Mouse (Mus musculus) hindbrain, embryonic 15.5 days (tissue): ENCODE data around the gene Macrod2. TPM values are rescaled to one million over a fixed set of nuclear protein-coding genes. Genes with fewer than 3 reads are reported as not detected.

Source experiments
- ATAC-seq: fragments of 200-750 bp; cut with Nextera tagmentation; 2 replicates; pipeline ENCODE4 v1.8.0; 2017; ENCODE audit warnings: low read depth, moderate number of reproducible peaks, moderate TSS enrichment; ENCODE audit not compliant: low FRiP score
- H3K27ac ChIP-seq: fragments of 300-500 bp; sonication (generic); replicated peaks from 2 replicates; pipeline ENCODE4 v1.5.1; 2015; ENCODE audit warnings: mild to moderate bottlenecking, inconsistent platforms
- H3K27me3 ChIP-seq: fragments of 300-500 bp; sonication (generic); 2 replicates; pipeline ENCODE4 v1.6.1; 2015; ENCODE audit warnings: control low read depth, inconsistent platforms
- H3K36me3 ChIP-seq: fragments of 300-500 bp; sonication (generic); 2 replicates; pipeline ENCODE4 v1.6.1; 2015; ENCODE audit warnings: control low read depth, inconsistent platforms
- H3K4me1 ChIP-seq: fragments of 300-500 bp; sonication (generic); replicated peaks from 2 replicates; pipeline ENCODE4 v1.6.1; 2015; ENCODE audit warnings: control low read depth, inconsistent platforms
- H3K4me2 ChIP-seq: fragments of 300-500 bp; sonication (generic); 2 replicates; pipeline ENCODE4 v1.6.1; 2015; ENCODE audit warnings: moderate library complexity, mild to moderate bottlenecking, inconsistent platforms
- H3K4me3 ChIP-seq: fragments of 300-500 bp; sonication (generic); 2 replicates; pipeline ENCODE4 v1.5.1; 2015; ENCODE audit warnings: mild to moderate bottlenecking, inconsistent platforms
- H3K9ac ChIP-seq: fragments of 300-500 bp; sonication (generic); 2 replicates; pipeline ENCODE4 v1.6.1; 2015; ENCODE audit warnings: inconsistent platforms
- H3K9me3 ChIP-seq: fragments of 300-500 bp; sonication (generic); 2 replicates; pipeline ENCODE4 v1.6.1; 2016; ENCODE audit warnings: control low read depth, inconsistent platforms
- WGBS: fragments of 180-500 bp; shearing (Covaris S2); methylation state at CpG from one replicate; pipeline ENCODE4 v1.1.7; 2015; 5-methylcytosine and 5-hydroxymethylcytosine counted together
- polyA plus RNA-seq: library from polyadenylated mRNA; unstranded; fragments of >200 nt; fragmentation: Nextera tagmentation; extraction: Ambion mirVana; gene quantifications from 2 replicates; pipeline ENCODE4 v1.2.1, GENCODE M21; 2015

The Macrod2 gene
- polyA plus RNA-seq, 1 experiment from 2014 or later: 78.6 TPM

GRCm38 (mm10) chr2:141211346-141211745 is 816.2 kb downstream of the Macrod2 start:
- H3K9ac ChIP-seq: no peak overlapping the region
- no peaks in the 10 kb centered on the region for H3K9me3 ChIP-seq
- ATAC-seq: no peak
- H3K4me3 ChIP-seq: no peak overlapping the region
- H3K4me1 ChIP-seq: no peaks in the 10 kb centered on the region
- no peak overlapping the region for H3K27ac ChIP-seq
- H3K4me2 ChIP-seq: no peak overlapping the region
- H3K36me3 ChIP-seq: no peaks in the 10 kb centered on the region
- WGBS: 89% methylated on average over 5 of the region's 5 CpGs
- H3K27me3 ChIP-seq: no peaks in the 10 kb centered on the region

- no peaks in the 10 kb centered on the region for H3K9me3 ChIP-seq
- H3K4me2 ChIP-seq: no peak overlapping the region
- no peaks in the 10 kb centered on the region for H3K27me3 ChIP-seq
- WGBS: 88% methylated on average over 2 of the region's 2 CpGs
- no peaks in the 10 kb centered on the region for H3K4me1 ChIP-seq
- H3K36me3 ChIP-seq: no peaks in the 10 kb centered on the region
- H3K4me3 ChIP-seq: no peak overlapping the region
- H3K9ac ChIP-seq: no peak overlapping the region
- no peak for ATAC-seq
- H3K27ac ChIP-seq: no peak overlapping the region
These were observed 817.2 kb downstream of the Macrod2 start for GRCm38 (mm10) chr2:141212291-141212690.

GRCm38 (mm10) chr2:141217490-141217889 is 822.4 kb downstream of the Macrod2 start:
- no peaks in the 10 kb centered on the region for H3K4me1 ChIP-seq
- H3K27me3 ChIP-seq: no peaks in the 10 kb centered on the region
- peaks cover 11% of the 10 kb centered on the region for H3K9me3 ChIP-seq
- no peak overlapping the region for H3K4me3 ChIP-seq
- H3K9ac ChIP-seq: no peak overlapping the region
- no peak overlapping the region for H3K4me2 ChIP-seq
- H3K36me3 ChIP-seq: no peaks in the 10 kb centered on the region
- 38% methylated on average over 2 of the region's 2 CpGs for WGBS
- no peak overlapping the region for H3K27ac ChIP-seq
- 0 out of 2 replicates have a peak, but pooled peaks have one; percentile 59 for ATAC-seq

- Histone ChIP-seq H3K9me3 (peaks cover 11% of the 10 kb centered on the region), H3K36me3 (no peaks in the 10 kb centered on the region), H3K4me2 (no peak overlapping the region), H3K4me3 (no peak overlapping the region), H3K4me1 (no peaks in the 10 kb centered on the region), H3K9ac (no peak overlapping the region), H3K27me3 (no peaks in the 10 kb centered on the region), H3K27ac (no peak overlapping the region)
- 80% methylated on average over 3 of the region's 3 CpGs for WGBS
- no peak for ATAC-seq
These were observed 822.8 kb downstream of the Macrod2 start for GRCm38 (mm10) chr2:141217925-141218324.

GRCm38 (mm10) chr2:141228809-141229208 is 833.7 kb downstream of the Macrod2 start:
- Histone ChIP-seq H3K9ac (no peak overlapping the region), H3K4me2 (no peak overlapping the region), H3K4me1 (peaks cover 7% of the 10 kb centered on the region), H3K9me3 (no peaks in the 10 kb centered on the region), H3K27ac (no peak overlapping the region), H3K36me3 (no peaks in the 10 kb centered on the region), H3K4me3 (no peak overlapping the region), H3K27me3 (no peaks in the 10 kb centered on the region)
- WGBS: 91% methylated on average over 1 of the region's 1 CpGs
- no peak for ATAC-seq

- Histone ChIP-seq H3K4me3 (no peak overlapping the region), H3K27me3 (no peaks in the 10 kb centered on the region), H3K9ac (no peak overlapping the region), H3K36me3 (no peaks in the 10 kb centered on the region), H3K27ac (no peak overlapping the region), H3K4me1 (peaks cover 7% of the 10 kb centered on the region), H3K9me3 (no peaks in the 10 kb centered on the region), H3K4me2 (no peak overlapping the region)
- WGBS: 70% methylated on average over 6 of the region's 6 CpGs
- ATAC-seq: no peak
These were observed 834.7 kb downstream of the Macrod2 start for GRCm38 (mm10) chr2:141229820-141230219.

GRCm38 (mm10) chr2:141231011-141231668 is 836.0 kb downstream of the Macrod2 start:
- Histone ChIP-seq H3K4me3 (no peak overlapping the region), H3K4me1 (peaks cover 7% of the 10 kb centered on the region), H3K4me2 (peak overlapping the region; percentile 19), H3K27me3 (no peaks in the 10 kb centered on the region), H3K9me3 (no peaks in the 10 kb centered on the region), H3K27ac (no peak overlapping the region), H3K9ac (no peak overlapping the region), H3K36me3 (no peaks in the 10 kb centered on the region)
- 25% methylated on average over 16 of the region's 16 CpGs for WGBS
- no peak for ATAC-seq

GRCm38 (mm10) chr2:141234306-141234705 is 839.2 kb downstream of the Macrod2 start:
- no peak overlapping the region for H3K27ac ChIP-seq
- no peaks in the 10 kb centered on the region for H3K36me3 ChIP-seq
- no peak overlapping the region for H3K4me3 ChIP-seq
- no peaks in the 10 kb centered on the region for H3K9me3 ChIP-seq
- no peaks in the 10 kb centered on the region for H3K27me3 ChIP-seq
- peaks cover 7% of the 10 kb centered on the region for H3K4me1 ChIP-seq
- no peak for ATAC-seq
- H3K9ac ChIP-seq: no peak overlapping the region
- no peak overlapping the region for H3K4me2 ChIP-seq
- 68% methylated on average over 8 of the region's 8 CpGs for WGBS

- no peak overlapping the region for H3K27ac ChIP-seq
- peaks cover 7% of the 10 kb centered on the region for H3K4me1 ChIP-seq
- no peak overlapping the region for H3K4me3 ChIP-seq
- H3K9ac ChIP-seq: no peak overlapping the region
- H3K9me3 ChIP-seq: no peaks in the 10 kb centered on the region
- no peak for ATAC-seq
- H3K4me2 ChIP-seq: no peak overlapping the region
- H3K36me3 ChIP-seq: no peaks in the 10 kb centered on the region
- no peaks in the 10 kb centered on the region for H3K27me3 ChIP-seq
- WGBS: 42% methylated on average over 5 of the region's 5 CpGs
These were observed 839.8 kb downstream of the Macrod2 start for GRCm38 (mm10) chr2:141234724-141235453.

- H3K4me1 ChIP-seq: no peaks in the 10 kb centered on the region
- H3K9ac ChIP-seq: no peak overlapping the region
- H3K36me3 ChIP-seq: no peaks in the 10 kb centered on the region
- ATAC-seq: no peak
- no peak overlapping the region for H3K4me3 ChIP-seq
- no peaks in the 10 kb centered on the region for H3K27me3 ChIP-seq
- no peaks in the 10 kb centered on the region for H3K9me3 ChIP-seq
- no peak overlapping the region for H3K4me2 ChIP-seq
- H3K27ac ChIP-seq: no peak overlapping the region
- WGBS: 93% methylated on average over 2 of the region's 2 CpGs
These were observed 852.6 kb downstream of the Macrod2 start for GRCm38 (mm10) chr2:141247680-141248079.

GRCm38 (mm10) chr2:141264582-141264981 is 869.5 kb downstream of the Macrod2 start:
- Histone ChIP-seq H3K36me3 (no peaks in the 10 kb centered on the region), H3K9me3 (no peaks in the 10 kb centered on the region), H3K4me1 (no peaks in the 10 kb centered on the region), H3K4me3 (no peak overlapping the region), H3K27ac (no peak overlapping the region), H3K27me3 (no peaks in the 10 kb centered on the region), H3K4me2 (no peak overlapping the region), H3K9ac (no peak overlapping the region)
- ATAC-seq: no peak
- WGBS: 66% methylated on average over 4 of the region's 4 CpGs

GRCm38 (mm10) chr2:141266591-141266990 is 871.5 kb downstream of the Macrod2 start:
- ATAC-seq: no peak
- no peak overlapping the region for H3K4me2 ChIP-seq
- H3K36me3 ChIP-seq: no peaks in the 10 kb centered on the region
- no peak overlapping the region for H3K9ac ChIP-seq
- H3K4me3 ChIP-seq: no peak overlapping the region
- H3K27me3 ChIP-seq: no peaks in the 10 kb centered on the region
- H3K9me3 ChIP-seq: no peaks in the 10 kb centered on the region
- no peaks in the 10 kb centered on the region for H3K4me1 ChIP-seq
- H3K27ac ChIP-seq: no peak overlapping the region
